Mouse (Mus musculus) retina, postnatal 1 day (tissue): ENCODE data around the gene Gm10750.
"Not testable (repeated sequence)": the region's sequence is repeated elsewhere in the genome, so short reads cannot be mapped to it uniquely, and the experiment has no call there.

Experiments
- DNase-seq: peaks from one replicate; pipeline ENCODE4 v3.0.0-alpha.2; 2012

Gene Gm10750

GRCm38 (mm10) chr2:149017137-149017536 is at the start of gene Gm10750:
Gm10750 (minus strand) TSS chr2:149017237.
- not testable (repeated sequence) for DNase-seq

DNA sequence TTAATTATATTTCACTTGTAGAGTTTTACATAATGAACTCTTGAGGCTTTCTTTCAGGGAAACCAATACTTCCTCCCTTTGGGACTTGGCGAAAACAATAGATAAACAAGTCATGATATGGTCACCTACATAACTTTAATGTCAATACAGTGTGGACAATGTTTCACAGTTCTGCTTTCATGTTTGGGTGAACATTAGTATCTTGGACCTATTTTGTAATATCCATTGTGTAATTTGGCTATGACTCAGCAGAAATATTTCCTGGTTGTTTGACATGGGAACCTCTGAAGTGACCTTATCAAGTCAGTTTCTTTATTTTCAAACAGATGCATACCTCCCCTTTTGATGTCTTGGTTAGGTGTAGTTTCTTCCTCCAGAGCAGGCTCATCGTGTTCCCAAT is 12.2 kb downstream of the Gm10750 start:
- no peak for DNase-seq

DNA sequence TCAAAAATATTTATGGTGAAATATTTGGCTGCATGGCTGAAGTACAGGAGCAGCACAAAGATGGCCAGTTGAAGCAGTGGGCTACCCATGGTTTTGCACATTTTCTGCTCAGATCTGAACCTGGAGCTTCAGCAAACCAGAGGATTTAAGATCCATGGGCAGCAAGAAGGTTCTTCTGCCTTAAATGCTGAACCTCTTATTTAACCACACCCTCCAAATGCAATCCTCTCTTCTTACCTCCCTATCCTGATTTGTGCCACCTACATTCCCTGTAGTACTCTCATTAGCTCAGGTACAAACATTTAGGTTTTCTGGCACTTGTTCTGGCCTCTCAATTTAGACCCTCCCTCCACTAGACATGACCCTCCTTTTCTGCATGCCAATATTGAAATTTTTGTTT is 13.9 kb downstream of the Gm10750 start, which contains the start of gene Gm1330:
Gene Gm1330 (minus strand): TSS at position 101 of the 400 bp plus-strand sequence.
- no peak for DNase-seq

- DNase-seq: no peak
Observed at GRCm38 (mm10) chr2:148995133-148995532, 21.9 kb downstream of the Gm10750 start.
